Mouse (Mus musculus) MEL (cell line): Measurements from ENCODE around the gene Msmp. TPM values are rescaled to one million over a fixed set of nuclear protein-coding genes. Genes with fewer than 3 reads are reported as not detected.

Source experiments
- DNase-seq: peaks from one replicate; pipeline ENCODE4 v3.0.0; 2011; ENCODE audit warnings: low read depth, low spot score
- H3K27ac ChIP-seq: 2 replicates; pipeline ENCODE4 v1.5.1; 2012; ENCODE audit warnings: low read depth, mild to moderate bottlenecking, control low read depth, low read length, moderate library complexity; ENCODE audit not compliant: control insufficient read depth
- H3K27me3 ChIP-seq, 2 experiments: fragments of 150-350 bp in 1 of 2; sonication (generic) in 1 of 2; 2 replicates each; pipeline ENCODE4 v1.6.1; 2012; ENCODE audit warnings: low read length in 2 of 2, mild to moderate bottlenecking in 2 of 2, improper control_type of control experiment in 1 of 2, moderate library complexity in 1 of 2; ENCODE audit not compliant: insufficient read depth in 2 of 2, control insufficient read depth in 1 of 2
- H3K36me3 ChIP-seq, 2 experiments: 2 replicates each; pipeline ENCODE4 v1.6.1; 2012 to 2014; ENCODE audit warnings: low read length in 2 of 2, improper control_type of control experiment in 1 of 2, inconsistent platforms in 1 of 2, mild to moderate bottlenecking in 1 of 2; ENCODE audit not compliant: insufficient read depth in 2 of 2, control insufficient read depth in 1 of 2
- H3K4me1 ChIP-seq, 2 experiments: fragments of 150-350 bp in 1 of 2; sonication (generic) in 1 of 2; 2 replicates each; pipeline ENCODE4 v1.6.1; 2012; ENCODE audit warnings: low read length in 2 of 2, improper control_type of control experiment in 1 of 2, mild to moderate bottlenecking in 1 of 2; ENCODE audit not compliant: insufficient read depth in 2 of 2, control insufficient read depth in 1 of 2
- H3K4me3 ChIP-seq, 2 experiments: fragments of 150-350 bp in 1 of 2; sonication (generic) in 1 of 2; 2 replicates each; pipeline ENCODE4 v1.5.1; 2012; ENCODE audit warnings: low read depth in 2 of 2, low read length in 2 of 2, mild to moderate bottlenecking in 2 of 2, moderate library complexity in 2 of 2, control low read depth in 1 of 2, improper control_type of control experiment in 1 of 2; ENCODE audit not compliant: control insufficient read depth in 1 of 2, insufficient read depth in 1 of 2
- H3K79me2 ChIP-seq: 2 replicates; pipeline ENCODE4 v1.6.1; 2012; ENCODE audit warnings: mild to moderate bottlenecking, low read length, moderate library complexity; ENCODE audit not compliant: control insufficient read depth, poor library complexity, insufficient read depth
- H3K9ac ChIP-seq: 2 replicates; pipeline ENCODE4 v1.6.1; 2012; ENCODE audit warnings: low read depth, mild to moderate bottlenecking, control low read depth, low read length, moderate library complexity; ENCODE audit not compliant: control insufficient read depth, poor library complexity, severe bottlenecking
- H3K9me3 ChIP-seq: fragments of 150-350 bp; sonication (generic); replicated peaks from 2 replicates; pipeline ENCODE4 v1.6.1; 2012; ENCODE audit warnings: mild to moderate bottlenecking, low read length, improper control_type of control experiment, moderate library complexity; ENCODE audit not compliant: insufficient read depth
- CHD1 ChIP-seq: IDR thresholded peaks from 2 replicates; pipeline ENCODE4 v1.6.1; 2012; ENCODE audit warnings: low read depth, mild to moderate bottlenecking, inconsistent platforms, low read length, improper control_type of control experiment
- CHD2 ChIP-seq: IDR thresholded peaks from 2 replicates; pipeline ENCODE4 v1.6.1; 2011; ENCODE audit warnings: low read length, improper control_type of control experiment
- E2F4 ChIP-seq: IDR thresholded peaks from 2 replicates; pipeline ENCODE4 v1.6.1; 2011; ENCODE audit warnings: low read depth, low read length, improper control_type of control experiment, borderline replicate concordance
- ELF1 ChIP-seq: IDR thresholded peaks from 2 replicates; pipeline ENCODE4 v1.6.1; 2014; ENCODE audit warnings: low read depth, mild to moderate bottlenecking, inconsistent platforms, low read length, improper control_type of control experiment, moderate library complexity
- ETS1 ChIP-seq: IDR thresholded peaks from 2 replicates; pipeline ENCODE4 v1.6.1; 2012; ENCODE audit warnings: low read depth, mild to moderate bottlenecking, inconsistent platforms, low read length, improper control_type of control experiment, moderate library complexity
- JUND ChIP-seq: IDR thresholded peaks from 2 replicates; pipeline ENCODE4 v1.6.1; 2011; ENCODE audit warnings: low read depth, mild to moderate bottlenecking, improper control_type of control experiment, low read length
- KAT2A ChIP-seq: conservative IDR thresholded peaks from 2 replicates; pipeline ENCODE4 v1.6.1; 2012; ENCODE audit warnings: low read depth, low read length, improper control_type of control experiment, inconsistent platforms
- MAX ChIP-seq: IDR thresholded peaks from 2 replicates; pipeline ENCODE4 v1.6.1; 2011; ENCODE audit warnings: low read length, improper control_type of control experiment
- MAZ ChIP-seq: IDR thresholded peaks from 2 replicates; pipeline ENCODE4 v1.6.1; 2012; ENCODE audit warnings: low read depth, mild to moderate bottlenecking, inconsistent platforms, low read length, improper control_type of control experiment
- MEF2A ChIP-seq: IDR thresholded peaks from 2 replicates; pipeline ENCODE4 v1.6.1; 2014; ENCODE audit warnings: low read depth, mild to moderate bottlenecking, inconsistent platforms, low read length, improper control_type of control experiment; ENCODE audit not compliant: poor library complexity, insufficient replicate concordance, severe bottlenecking; ENCODE audit errors: extremely low read depth
- MXI1 ChIP-seq: IDR thresholded peaks from 2 replicates; pipeline ENCODE4 v1.6.1; 2011; ENCODE audit warnings: mild to moderate bottlenecking, low read depth, low read length, improper control_type of control experiment
- MYB ChIP-seq: IDR thresholded peaks from 2 replicates; pipeline ENCODE4 v1.6.1; 2011; ENCODE audit warnings: mild to moderate bottlenecking, low read depth, low read length, improper control_type of control experiment
- MYC ChIP-seq: IDR thresholded peaks from 2 replicates; pipeline ENCODE4 v1.6.1; 2011; ENCODE audit warnings: low read depth, mild to moderate bottlenecking, low read length, improper control_type of control experiment, moderate library complexity
- POLR2A ChIP-seq, 2 experiments: IDR thresholded peaks; 2 replicates each; pipeline ENCODE4 v1.6.1; 2011 to 2012; ENCODE audit warnings: low read length in 2 of 2, mild to moderate bottlenecking in 2 of 2, control low read depth in 1 of 2, improper control_type of control experiment in 1 of 2, low read depth in 1 of 2, moderate library complexity in 1 of 2; ENCODE audit not compliant: control insufficient read depth in 1 of 2, insufficient read depth in 1 of 2, poor library complexity in 1 of 2
- POLR2AphosphoS5 ChIP-seq: IDR thresholded peaks from 2 replicates; pipeline ENCODE4 v1.6.1; 2012; ENCODE audit warnings: low read depth, borderline replicate concordance, mild to moderate bottlenecking, inconsistent platforms, low read length, moderate library complexity, mixed read lengths
- TBP ChIP-seq: IDR thresholded peaks from 2 replicates; pipeline ENCODE4 v1.8.0; 2011; ENCODE audit warnings: low read depth, low read length, improper control_type of control experiment
- ZC3H11A ChIP-seq: IDR thresholded peaks from 2 replicates; pipeline ENCODE4 v1.6.1; 2012; ENCODE audit warnings: low read depth, mild to moderate bottlenecking, inconsistent platforms, low read length, improper control_type of control experiment
- ZNF384 ChIP-seq: IDR thresholded peaks from 2 replicates; pipeline ENCODE4 v1.6.1; 2012; ENCODE audit warnings: low read depth, mild to moderate bottlenecking, inconsistent platforms, low read length, improper control_type of control experiment
- polyA plus RNA-seq, 2 experiments: library from polyadenylated mRNA; stranded (reverse) in 1 of 2; unstranded in 1 of 2; fragments of >175 nt in 1 of 2; fragments of >200 nt in 1 of 2; gene quantifications; 2 replicates each; pipeline versions ENCODE4 v1.2.1 to v1.2.4; 2012; ENCODE audit warnings: low replicate concordance in 2 of 2, low read depth in 1 of 2; ENCODE audit not compliant: insufficient read length in 2 of 2, insufficient read depth in 1 of 2, missing spikeins in 1 of 2
- total RNA-seq: library from RNA; depleted of rRNA; stranded (reverse); fragments of 300-350 nt; gene quantifications from 2 replicates; pipeline ENCODE4 v1.2.3, GENCODE M21; 2012

Msmp gene
- total and polyA plus RNA-seq, 3 experiments, result 0.73 to 2.5 TPM; not detected in 1

- no peaks in the 10 kb centered on the region for H3K27me3 ChIP-seq
- no peak for DNase-seq
- no peak overlapping the region for H3K27ac ChIP-seq
- H3K4me1 ChIP-seq, result peaks cover 4 to 8% of the 10 kb centered on the region in 2 experiments; a peak in 3 of 4 replicates
- H3K36me3 ChIP-seq, result peaks cover 0 to 3% of the 10 kb centered on the region in 2 experiments; a peak in 1 of 4 replicates
- TF ChIP-seq MEF2A (no peak), POLR2A (IDR thresholded peaks at IDR 0.05; ENCODE audit: control insufficient read depth in 1 of 2, insufficient read depth in 1 of 2, low read depth in 1 of 2, low read length in 2 of 2, poor library complexity in 1 of 2) (no peak), MYC (no peak), CHD1 (no peak), MAZ (no peak), JUND (no peak), TBP (no peak), MYB (no peak), ZNF384 (no peak), E2F4 (no peak), ZC3H11A (no peak), ETS1 (no peak), CHD2 (no peak), POLR2AphosphoS5 (no peak), MAX (no peak), KAT2A (no peak), MXI1 (no peak)
- H3K79me2 ChIP-seq, result peaks cover 12% of the 10 kb centered on the region
- no peak overlapping the region for H3K9ac ChIP-seq
- no peak overlapping the region for H3K4me3 ChIP-seq
- no peaks in the 10 kb centered on the region for H3K9me3 ChIP-seq
Measured at GRCm38 (mm10) chr4:43582241-43582640, 2.1 kb downstream of the Msmp start.

- peaks cover 0 to 3% of the 10 kb centered on the region in 2 experiments; a peak in 2 of 4 replicates for H3K36me3 ChIP-seq
- peaks cover 7 to 16% of the 10 kb centered on the region in 2 experiments for H3K4me1 ChIP-seq
- peaks cover 21% of the 10 kb centered on the region for H3K79me2 ChIP-seq
- no peak for TF ChIP-seq ELF1
- no peaks in the 10 kb centered on the region for H3K9me3 ChIP-seq
- no peaks in the 10 kb centered on the region for H3K27me3 ChIP-seq
- H3K4me3 ChIP-seq, result no peak overlapping the region
- H3K27ac ChIP-seq, result no peak overlapping the region
- no peak for DNase-seq
- no peak overlapping the region for H3K9ac ChIP-seq
Measured at GRCm38 (mm10) chr4:43581381-43581780, 2.9 kb downstream of the Msmp start.
